Mouse (Mus musculus) neural tube, embryonic 11.5 days (tissue): ENCODE measurements around the gene Eif4g3. TPM values are rescaled to one million over a fixed set of nuclear protein-coding genes. Genes with fewer than 3 reads are reported as not detected.

ENCODE experiments used
- ATAC-seq: fragments of 200-750 bp; cut with Nextera tagmentation; 2 replicates; pipeline ENCODE4 v1.8.0; 2017; ENCODE audit warnings: moderate number of reproducible peaks, mild to moderate bottlenecking, moderate TSS enrichment, moderate library complexity; ENCODE audit not compliant: insufficient read depth, low FRiP score, low TSS enrichment
- DNase-seq: peaks from one replicate; pipeline ENCODE4 v3.0.0-alpha.2; 2015; ENCODE audit warnings: low spot score
- H3K27ac ChIP-seq: fragments of 300-500 bp; sonication (generic); 2 replicates; pipeline ENCODE4 v1.5.1; 2014; ENCODE audit warnings: low read depth, mild to moderate bottlenecking, low read length
- H3K27me3 ChIP-seq: fragments of 300-500 bp; sonication (generic); 2 replicates; pipeline ENCODE4 v1.6.1; 2014; ENCODE audit warnings: mild to moderate bottlenecking, low read length, mixed read lengths; ENCODE audit not compliant: control insufficient read depth, insufficient read depth
- H3K36me3 ChIP-seq: fragments of 300-500 bp; sonication (generic); 2 replicates; pipeline ENCODE4 v1.6.1; 2014; ENCODE audit warnings: mild to moderate bottlenecking, low read length, moderate library complexity, mixed read lengths; ENCODE audit not compliant: control insufficient read depth, insufficient read depth
- H3K4me1 ChIP-seq: fragments of 300-500 bp; sonication (generic); 2 replicates; pipeline ENCODE4 v1.6.1; 2014; ENCODE audit warnings: low read length, mixed read lengths; ENCODE audit not compliant: control insufficient read depth, insufficient read depth
- H3K4me2 ChIP-seq: fragments of 300-500 bp; sonication (generic); 2 replicates; pipeline ENCODE4 v1.6.1; 2014; ENCODE audit warnings: low read depth, mild to moderate bottlenecking, moderate library complexity
- H3K4me3 ChIP-seq: fragments of 300-500 bp; sonication (generic); 2 replicates; pipeline ENCODE4 v1.5.1; 2014; ENCODE audit warnings: low read depth, low read length
- H3K9ac ChIP-seq: fragments of 300-500 bp; sonication (generic); 2 replicates; pipeline ENCODE4 v1.6.1; 2014; ENCODE audit warnings: mild to moderate bottlenecking, low read length
- H3K9me3 ChIP-seq: fragments of 300-500 bp; sonication (generic); 2 replicates; pipeline ENCODE4 v1.6.1; 2016; ENCODE audit warnings: low read length; ENCODE audit not compliant: control insufficient read depth
- WGBS: fragments of 180-500 bp; shearing (Covaris S2); extraction: QIAGEN DNeasy Blood & Tissue Kit; methylation state at CpG from one replicate; pipeline ENCODE4 v1.1.7; 2014; 5-methylcytosine and 5-hydroxymethylcytosine counted together
- polyA plus RNA-seq: library from polyadenylated mRNA; unstranded; fragments of >200 nt; fragmentation: Nextera tagmentation; extraction: Ambion mirVana; gene quantifications from 2 replicates; pipeline ENCODE4 v1.2.1, GENCODE M21; 2014

The Eif4g3 gene
- polyA plus RNA-seq, 1 experiment from 2014 or later: 51.0 TPM

- H3K36me3 ChIP-seq: peaks cover 8% of the 10 kb centered on the region; the same call in 1 of the 2 replicates
- peaks cover 5% of the 10 kb centered on the region; the same call in 1 of the 2 replicates for H3K4me1 ChIP-seq
- H3K27ac ChIP-seq: no peak overlapping the region
- no peaks in the 10 kb centered on the region for H3K9me3 ChIP-seq
- DNase-seq (no peak), ATAC-seq (no peak)
- H3K27me3 ChIP-seq: no peaks in the 10 kb centered on the region
- H3K4me3 ChIP-seq: peak overlapping the region; percentile 99
- H3K9ac ChIP-seq: peak overlapping the region; percentile 97
- WGBS: 86% methylated on average over 11 of the region's 11 CpGs
- H3K4me2 ChIP-seq: peak overlapping the region; percentile 91
These were observed 225.3 kb downstream of the Eif4g3 start for GRCm38 (mm10) chr4:138217951-138218685.

GRCm38 (mm10) chr4:138219331-138219730 is 226.5 kb downstream of the Eif4g3 start:
- Histone ChIP-seq H3K27ac (no peak overlapping the region), H3K4me1 (peaks cover 5% of the 10 kb centered on the region; the same call in 1 of the 2 replicates), H3K36me3 (peaks cover 13% of the 10 kb centered on the region), H3K4me3 (no peak overlapping the region), H3K27me3 (no peaks in the 10 kb centered on the region), H3K9ac (no peak overlapping the region), H3K9me3 (no peaks in the 10 kb centered on the region), H3K4me2 (no peak overlapping the region)
- DNase-seq (no peak), ATAC-seq (no peak)
- WGBS: 89% methylated on average over 5 of the region's 5 CpGs

DNA sequence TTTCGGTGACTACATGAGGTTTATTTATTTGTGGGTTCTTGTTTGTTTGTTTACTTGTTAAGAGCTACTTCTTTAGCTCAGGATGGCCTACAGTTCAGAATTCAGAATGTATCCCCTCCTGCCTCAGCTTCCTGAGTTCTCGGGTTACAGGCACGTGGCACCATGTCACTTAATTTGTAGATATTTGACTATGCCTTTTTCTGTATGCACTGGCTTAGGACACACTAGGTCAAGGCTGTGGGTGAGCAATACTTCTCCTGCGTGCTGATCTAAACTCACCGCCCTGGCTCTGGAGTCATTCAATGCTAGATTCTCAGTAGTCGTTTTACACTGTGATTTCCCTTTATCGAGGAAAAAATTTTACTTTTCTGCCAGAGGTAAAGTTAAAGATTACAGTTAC is 227.9 kb downstream of the Eif4g3 start:
- no peaks in the 10 kb centered on the region for H3K27me3 ChIP-seq
- no peak overlapping the region for H3K27ac ChIP-seq
- WGBS: 93% methylated on average over 7 of the region's 7 CpGs
- H3K9ac ChIP-seq: no peak overlapping the region
- DNase-seq (no peak), ATAC-seq (no peak)
- H3K9me3 ChIP-seq: no peaks in the 10 kb centered on the region
- H3K4me2 ChIP-seq: no peak overlapping the region
- no peak overlapping the region for H3K4me3 ChIP-seq
- H3K36me3 ChIP-seq: peaks cover 13% of the 10 kb centered on the region
- H3K4me1 ChIP-seq: peaks cover 5% of the 10 kb centered on the region; the same call in 1 of the 2 replicates

DNA sequence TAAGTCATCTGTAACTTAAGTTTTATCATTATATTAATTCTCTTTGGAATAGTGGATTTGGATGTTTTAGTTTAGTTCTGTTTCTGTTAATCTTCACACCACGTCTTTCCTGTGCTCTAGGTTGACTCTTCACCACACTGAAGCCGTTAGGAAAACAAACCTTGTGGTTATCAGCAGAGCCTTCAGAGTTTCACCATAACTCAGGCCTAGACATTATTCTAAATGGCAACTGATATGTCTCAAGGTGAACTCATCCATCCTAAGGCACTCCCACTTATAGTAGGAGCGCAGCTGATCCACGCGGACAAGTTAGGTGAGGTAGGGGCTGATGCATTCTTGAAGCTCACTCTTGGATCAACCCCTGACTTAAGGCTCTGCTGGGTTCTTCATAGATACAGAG is 228.6 kb downstream of the Eif4g3 start:
- Histone ChIP-seq H3K4me1 (peaks cover 3% of the 10 kb centered on the region; the same call in 1 of the 2 replicates), H3K9me3 (no peaks in the 10 kb centered on the region), H3K4me3 (no peak overlapping the region), H3K36me3 (peaks cover 17% of the 10 kb centered on the region), H3K9ac (no peak overlapping the region), H3K27me3 (no peaks in the 10 kb centered on the region), H3K27ac (no peak overlapping the region), H3K4me2 (no peak overlapping the region)
- ATAC-seq (no peak), DNase-seq (no peak)
- WGBS: 92% methylated on average over 5 of the region's 5 CpGs

DNA sequence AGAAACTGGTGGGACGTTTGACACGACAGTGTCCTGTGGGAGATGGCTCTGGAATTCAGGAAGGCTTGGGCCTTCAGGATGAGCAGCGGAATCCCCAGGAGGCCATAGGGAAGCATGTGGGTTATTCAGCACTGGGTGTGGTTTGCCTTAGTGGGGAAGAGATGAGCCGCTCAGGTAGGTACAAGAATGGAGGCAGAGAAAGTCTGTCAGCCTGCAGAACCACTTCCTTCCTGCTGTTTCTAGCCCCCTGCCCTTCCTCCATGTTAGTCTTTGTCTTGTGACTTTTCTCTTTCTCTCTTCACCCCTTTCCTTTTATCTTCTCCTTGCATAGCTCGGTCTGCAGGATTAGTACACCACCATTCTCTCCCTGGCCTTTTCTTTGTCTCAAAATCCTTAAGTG is 229.6 kb downstream of the Eif4g3 start:
- no peak overlapping the region for H3K4me3 ChIP-seq
- DNase-seq: no peak
- peaks cover 3% of the 10 kb centered on the region; the same call in 1 of the 2 replicates for H3K4me1 ChIP-seq
- H3K9me3 ChIP-seq: no peaks in the 10 kb centered on the region
- no peak overlapping the region for H3K9ac ChIP-seq
- no peak overlapping the region for H3K4me2 ChIP-seq
- H3K27me3 ChIP-seq: no peaks in the 10 kb centered on the region
- WGBS: 91% methylated on average over 5 of the region's 5 CpGs
- no peak for ATAC-seq
- peaks cover 18% of the 10 kb centered on the region for H3K36me3 ChIP-seq
- H3K27ac ChIP-seq: no peak overlapping the region

GRCm38 (mm10) chr4:138223623-138224022 is 230.8 kb downstream of the Eif4g3 start:
- Histone ChIP-seq H3K27ac (no peak overlapping the region), H3K9ac (no peak overlapping the region), H3K27me3 (no peaks in the 10 kb centered on the region), H3K4me1 (no peaks in the 10 kb centered on the region), H3K9me3 (no peaks in the 10 kb centered on the region), H3K4me2 (no peak overlapping the region), H3K36me3 (peaks cover 18% of the 10 kb centered on the region), H3K4me3 (no peak overlapping the region)
- DNase-seq (no peak), ATAC-seq (no peak)
- WGBS: 88% methylated on average over 10 of the region's 10 CpGs

DNA sequence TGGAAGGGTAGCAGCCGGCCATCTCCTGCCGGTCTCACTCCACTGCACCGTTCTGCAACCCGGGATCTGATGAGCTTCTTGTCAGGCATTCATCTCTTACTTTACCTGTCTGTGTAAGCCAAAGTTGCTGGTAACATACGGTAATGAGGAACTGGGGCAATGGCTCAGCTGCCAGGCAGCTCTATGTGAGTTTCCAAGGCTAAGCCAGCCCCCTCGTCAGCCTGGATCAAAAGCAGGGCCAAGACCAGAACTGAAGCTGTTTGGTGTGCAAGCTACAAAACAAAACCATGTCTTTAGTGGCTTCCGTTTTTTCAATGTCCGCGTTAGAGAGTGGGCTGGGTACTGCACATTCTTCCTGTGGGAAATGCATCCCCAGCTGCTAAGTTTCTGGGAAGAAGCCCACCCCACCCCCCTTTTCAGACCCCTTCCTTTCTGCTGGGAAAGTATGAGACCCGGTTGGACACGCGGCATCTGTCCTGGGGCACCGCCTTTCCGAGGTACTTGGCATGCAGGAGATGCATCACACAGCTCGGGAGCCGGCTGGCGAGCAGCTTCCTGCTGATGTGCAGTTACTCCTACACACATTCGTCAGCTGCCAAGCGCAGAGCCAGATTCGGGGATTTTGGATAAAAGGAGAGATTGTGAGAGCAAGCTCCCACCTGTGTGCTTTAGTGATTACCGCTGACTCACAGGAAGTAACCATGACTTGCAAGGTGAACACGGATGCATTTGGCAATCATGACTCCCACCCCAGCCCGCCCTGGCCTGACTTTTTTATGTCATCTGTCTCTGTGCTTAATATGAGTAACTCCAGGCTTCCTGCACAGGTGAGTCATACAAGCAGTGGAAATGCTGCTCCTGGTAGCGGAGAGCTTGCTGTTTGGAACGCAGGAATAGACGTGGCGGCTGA is 254.2 kb downstream of the Eif4g3 start:
- Histone ChIP-seq H3K4me2 (no peak overlapping the region), H3K9me3 (no peaks in the 10 kb centered on the region), H3K27me3 (peaks cover 20% of the 10 kb centered on the region), H3K36me3 (peaks cover 4% of the 10 kb centered on the region), H3K4me1 (peaks cover 16% of the 10 kb centered on the region), H3K27ac (no peak overlapping the region), H3K9ac (no peak overlapping the region), H3K4me3 (no peak overlapping the region)
- ATAC-seq: no peak
- 67% methylated on average over 27 of the region's 27 CpGs for WGBS
- peak; percentile 18 for DNase-seq

DNA sequence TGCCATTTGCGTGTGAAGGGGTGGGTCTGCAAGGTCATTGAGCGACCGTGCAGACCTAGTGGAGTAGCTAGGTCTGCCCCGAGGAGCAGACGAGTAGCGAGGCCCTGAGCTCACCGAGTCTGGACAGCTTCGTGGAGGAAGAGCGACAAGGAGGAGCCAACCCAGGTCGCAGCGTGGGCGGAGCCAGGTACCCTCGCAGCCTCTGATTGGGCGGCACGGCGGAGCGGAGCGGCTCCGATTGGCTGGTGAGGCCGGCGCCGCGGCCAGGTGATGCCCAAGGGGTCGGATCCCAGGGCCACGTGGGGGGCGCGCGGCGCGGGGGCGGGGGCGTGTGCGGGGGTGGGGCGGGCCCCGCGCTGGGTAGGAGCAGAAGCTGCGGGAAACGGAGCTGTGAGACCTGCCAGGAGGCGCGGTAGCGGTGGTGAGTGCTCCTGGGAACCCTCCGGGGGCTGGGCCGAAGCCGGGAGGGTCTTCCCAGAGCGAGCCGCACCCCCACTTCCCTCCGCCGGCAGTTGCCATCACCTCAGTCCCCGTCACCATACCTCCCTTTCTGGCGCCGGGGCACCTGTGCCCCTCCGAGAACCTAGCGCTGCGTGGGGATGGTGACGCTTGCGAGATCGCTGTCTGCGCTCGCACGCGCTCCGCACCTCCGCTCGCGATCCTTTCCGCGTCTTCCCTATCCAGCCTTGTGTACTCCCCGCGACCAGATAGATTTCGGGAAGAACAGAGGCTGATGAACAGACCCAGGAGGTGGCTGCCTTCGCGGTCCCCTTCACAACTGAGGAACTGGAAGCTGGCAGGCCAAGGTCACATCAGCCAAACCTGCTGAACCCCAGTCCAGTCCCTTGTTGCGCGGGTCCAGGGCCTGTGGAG is 257.5 kb downstream of the Eif4g3 start, which contains the start of the genes Sh2d5 and Kif17:
Gene Sh2d5 (plus strand): TSS at position 316 of the 873 bp plus-strand sequence.
Gene Kif17 (plus strand): TSS at position 348 of the 873 bp plus-strand sequence.
- peak; percentile 85 for ATAC-seq
- Histone ChIP-seq H3K9ac (peak within 1 kb of the TSS; percentile 52), H3K27me3 (peaks cover 40% of the 10 kb centered on the region), H3K4me3 (peak within 1 kb of the TSS; percentile 50), H3K4me2 (peak within 1 kb of the TSS; percentile 99), H3K36me3 (no peaks in the 10 kb centered on the region; the same call in 1 of the 2 replicates), H3K27ac (0 out of 2 replicates have a peak within 1 kb of the TSS, but pooled peaks have one; percentile 4), H3K4me1 (peaks cover 25% of the 10 kb centered on the region), H3K9me3 (no peaks in the 10 kb centered on the region)
- WGBS: under 1% methylated on average over 54 of the region's 74 CpGs
- peak; percentile 85 for DNase-seq
